Mouse (Mus musculus) heart, postnatal 4 days (tissue): Measurements from ENCODE around the gene Gpatch8. TPM values are rescaled to one million over a fixed set of nuclear protein-coding genes. Genes with fewer than 3 reads are reported as not detected.

Source experiments
- DNase-seq: peaks from one replicate; pipeline ENCODE4 v3.0.0; 2021
- total RNA-seq, 2 experiments: library from RNA; stranded (reverse); gene quantifications; 2 replicates each; pipeline ENCODE4 v1.2.3; 2021

Gene Gpatch8
- total RNA-seq, 2 experiments from 2014 or later = 29.5 to 29.7 TPM

GRCm38 (mm10) chr11:102449043-102450008, 106.9 kb downstream of the Gpatch8 start:
- DNase-seq = no peak

GRCm38 (mm10) chr11:102448327-102448726, 107.9 kb downstream of the Gpatch8 start:
- DNase-seq = no peak

GRCm38 (mm10) chr11:102447497-102447896, 108.7 kb downstream of the Gpatch8 start, which contains the start of gene Fam171a2:
TSS of gene Fam171a2 (minus strand) at chr11:102447682.
- peak; percentile 93 for DNase-seq

- DNase-seq = no peak
Observed at GRCm38 (mm10) chr11:102446581-102447461, 109.4 kb downstream of the Gpatch8 start.

- peak; percentile 80 for DNase-seq
Observed at GRCm38 (mm10) chr11:102445891-102446361, 110.3 kb downstream of the Gpatch8 start.

- DNase-seq = peak; percentile 63
Observed at GRCm38 (mm10) chr11:102445264-102445890, 110.8 kb downstream of the Gpatch8 start.

- no peak for DNase-seq
Observed at GRCm38 (mm10) chr11:102444781-102445180, 111.4 kb downstream of the Gpatch8 start.

- DNase-seq = no peak
Observed at GRCm38 (mm10) chr11:102444321-102444720, 111.9 kb downstream of the Gpatch8 start.

GRCm38 (mm10) chr11:102443740-102444139, 112.5 kb downstream of the Gpatch8 start:
- no peak for DNase-seq

- DNase-seq = no peak
Observed at GRCm38 (mm10) chr11:102442089-102442488, 114.1 kb downstream of the Gpatch8 start.

GRCm38 (mm10) chr11:102441434-102441833, 114.8 kb downstream of the Gpatch8 start:
- DNase-seq = no peak

GRCm38 (mm10) chr11:102440255-102440654, 115.9 kb downstream of the Gpatch8 start:
- no peak for DNase-seq

GRCm38 (mm10) chr11:102439093-102440082, 116.8 kb downstream of the Gpatch8 start:
- DNase-seq = no peak

- DNase-seq = peak; percentile 94
Observed at GRCm38 (mm10) chr11:102438212-102439092, 117.7 kb downstream of the Gpatch8 start.

GRCm38 (mm10) chr11:102437120-102438061, 118.8 kb downstream of the Gpatch8 start:
- peak; percentile 80 for DNase-seq

GRCm38 (mm10) chr11:102436471-102436790, 119.8 kb downstream of the Gpatch8 start:
- no peak for DNase-seq

GRCm38 (mm10) chr11:102435754-102436470, 120.3 kb downstream of the Gpatch8 start:
- DNase-seq = peak; percentile 71
